Mouse (Mus musculus): ENCODE results near the gene Slc5a2. TPM values are rescaled to one million over a fixed set of nuclear protein-coding genes. Genes with fewer than 3 reads are reported as not detected.

Gene Slc5a2
- 0.09 and 0.13 TPM in 2 replicates for polyA plus RNA-seq (2012; rRNA removed)

DNA sequence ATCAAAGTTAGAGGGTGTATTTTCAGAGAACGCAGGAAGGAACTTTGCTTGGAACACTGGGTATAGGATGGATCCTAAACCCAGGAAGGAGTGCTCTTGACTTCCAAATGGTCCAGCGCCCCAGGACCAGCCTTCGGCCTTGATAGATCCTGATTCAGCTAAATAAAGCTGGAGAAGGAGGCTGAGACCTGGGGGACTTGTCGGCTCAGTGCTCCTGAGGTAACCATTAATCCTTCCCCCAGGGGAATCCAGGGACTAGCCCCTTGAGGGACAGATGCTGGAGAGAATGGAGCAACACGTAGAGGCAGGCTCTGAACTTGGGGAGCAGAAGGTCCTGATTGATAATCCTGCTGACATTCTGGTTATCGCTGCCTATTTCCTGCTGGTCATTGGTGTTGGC, at the start of gene Slc5a2:
Gene Slc5a2, plus strand, starts transcription at position 247 of the 400 bp plus-strand sequence.

DNA sequence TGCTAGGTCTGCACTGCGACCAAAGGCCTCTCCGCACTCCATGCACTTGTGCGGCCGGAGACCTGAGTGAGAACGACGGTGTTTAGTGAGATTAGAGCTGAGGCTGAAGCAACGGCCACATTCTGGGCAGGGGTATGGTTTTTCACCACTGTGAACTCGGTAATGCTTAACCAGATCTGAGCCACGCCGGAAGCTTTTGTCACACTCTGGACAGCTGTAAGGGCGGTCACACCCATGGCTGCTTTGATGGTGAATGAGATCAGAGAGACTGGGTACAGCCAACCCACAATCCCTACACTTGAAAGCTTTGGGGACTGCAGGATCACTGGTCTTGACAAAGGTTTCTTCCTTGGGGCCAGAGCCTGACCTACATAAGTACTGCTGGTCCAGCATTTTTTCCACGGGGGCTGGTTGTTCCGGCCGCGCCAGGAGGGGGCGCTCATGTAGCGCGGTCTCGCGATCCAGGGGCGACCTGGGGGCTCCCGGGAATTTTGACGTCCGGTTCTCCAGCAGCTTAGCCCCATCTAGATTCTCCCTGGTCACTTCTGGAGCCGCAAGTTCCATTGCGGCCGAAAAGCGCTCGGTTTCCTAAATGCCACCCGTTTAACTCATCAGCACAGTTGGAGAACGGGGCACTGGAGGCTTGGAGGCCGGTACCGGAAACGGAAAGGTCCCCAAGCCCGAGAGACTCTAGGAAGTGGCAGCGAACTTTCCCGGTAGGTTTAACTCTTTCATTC, 28.4 kb upstream of the Slc5a2 start, which contains the start of gene Armc5:
Gene Armc5, plus strand, starts transcription at position 487 of the 737 bp plus-strand sequence.

DNA sequence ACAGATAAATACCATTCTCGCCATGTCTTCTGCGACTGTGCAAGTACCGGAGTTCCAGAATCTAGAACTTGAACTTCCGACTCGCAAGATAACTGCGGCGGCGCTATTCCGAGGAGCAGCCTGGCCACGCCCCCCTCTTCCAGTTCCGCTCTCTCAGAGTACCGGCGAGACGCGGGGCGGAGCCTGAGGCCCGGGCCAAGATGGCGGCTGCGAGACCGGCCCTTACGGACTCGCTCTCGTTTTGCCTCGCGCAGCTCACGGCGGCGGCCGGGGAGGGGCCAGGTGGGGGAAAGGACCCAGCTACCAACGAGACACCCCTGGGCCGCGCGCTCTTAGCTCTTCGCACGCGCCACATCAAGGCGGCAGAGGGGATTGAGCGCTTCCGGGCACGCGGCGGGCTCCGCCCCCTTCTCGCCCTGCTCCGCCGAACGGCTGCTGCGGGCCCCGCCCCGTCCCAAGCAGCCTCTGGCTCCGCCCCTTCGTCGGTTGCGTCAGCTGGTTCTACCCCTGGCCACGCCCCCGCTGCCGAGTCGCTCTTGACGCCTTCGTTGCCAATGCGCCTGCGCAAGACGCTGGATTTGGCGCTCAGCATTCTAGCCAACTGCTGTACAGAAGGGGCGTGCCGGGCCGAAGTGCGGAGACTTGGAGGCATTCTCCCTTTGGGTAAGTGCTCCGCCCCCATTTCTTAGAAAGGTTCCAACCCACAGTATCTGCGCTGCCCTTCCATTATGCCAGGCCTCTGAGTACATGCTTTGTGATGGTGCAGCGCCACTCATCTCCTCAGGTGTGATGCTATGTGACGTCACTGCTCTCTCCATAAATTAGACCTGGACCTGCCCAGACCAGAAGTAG, 27.3 kb upstream of the Slc5a2 start, which contains the start of gene 9130023H24Rik:
Gene 9130023H24Rik, minus strand, starts transcription at position 105 of the 852 bp plus-strand sequence.

DNA sequence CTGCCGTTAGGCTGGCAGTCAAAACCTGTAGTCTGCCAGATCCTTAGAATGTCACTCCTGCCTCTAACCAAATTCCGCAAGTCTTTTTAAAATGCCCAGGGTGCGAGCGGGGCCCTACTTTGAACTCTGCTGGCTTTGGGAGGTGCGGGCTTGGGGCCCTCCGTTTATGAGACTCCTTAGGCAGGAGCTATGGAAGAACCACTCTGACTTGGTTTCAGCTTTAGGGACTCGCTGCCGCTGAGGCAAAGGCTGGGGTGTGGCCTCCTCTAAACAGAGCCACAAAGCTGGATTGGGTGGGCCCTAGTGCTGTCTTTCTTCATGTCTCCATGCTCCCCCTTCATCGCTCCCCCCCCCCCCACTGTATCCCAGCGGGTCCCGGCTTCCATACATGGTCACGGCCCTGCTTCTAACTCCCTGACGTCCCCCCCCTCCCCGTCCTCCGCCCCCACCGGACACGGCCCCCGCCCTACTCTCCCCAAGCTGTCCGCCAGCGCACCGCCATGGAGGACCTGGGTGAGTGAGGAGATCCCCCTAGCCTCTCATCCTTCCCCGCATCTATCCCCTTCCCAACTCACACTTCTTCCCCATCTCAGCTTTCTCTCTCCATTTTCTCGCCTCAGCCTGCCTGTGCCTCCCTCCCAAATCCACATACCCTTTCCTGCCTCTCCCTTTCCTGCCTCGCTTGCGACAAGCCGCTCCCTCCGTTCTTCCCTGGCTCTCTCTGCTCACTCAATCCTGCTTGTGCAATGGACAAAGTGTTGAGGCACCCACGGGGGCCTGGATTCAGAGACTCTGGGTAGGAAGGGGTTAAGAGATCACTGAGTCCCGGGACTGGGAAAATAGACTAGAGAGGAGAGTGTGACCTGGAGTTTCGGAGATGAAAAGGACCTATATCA, 18.7 kb upstream of the Slc5a2 start, which contains the start of gene Tgfb1i1:
Gene Tgfb1i1, plus strand, starts transcription at position 317 of the 896 bp plus-strand sequence.

GRCm38 (mm10) chr7:128297617-128298480, 32.4 kb downstream of the Slc5a2 start, which contains the start of gene BC017158:
BC017158 (minus strand) TSS chr7:128298170.

Other genes starting within 250 kb of the Slc5a2 start
- 1.7 and 3.5 TPM in 2 replicates for gene Itgam, start 203.0 kb upstream of the Slc5a2 start, polyA plus RNA-seq (2012; rRNA removed)
- gene Gm49368, start 203.0 kb upstream of the Slc5a2 start, polyA plus RNA-seq (2012; rRNA removed) = not detected in 2 replicates
- 0.73 and 1.2 TPM in 2 replicates for gene Itgax, start 136.1 kb upstream of the Slc5a2 start, polyA plus RNA-seq (2012; rRNA removed)
- gene Itgad, start 111.3 kb upstream of the Slc5a2 start, polyA plus RNA-seq (2012; rRNA removed) = 0.14 TPM in 1 of 2 replicates, not detected in the other
- 37.8 and 45.1 TPM in 2 replicates for gene Cox6a2, start 59.3 kb upstream of the Slc5a2 start, polyA plus RNA-seq (2012; rRNA removed)
- gene Armc5, start 28.3 kb upstream of the Slc5a2 start, polyA plus RNA-seq (2012; rRNA removed) = 17.6 and 23.9 TPM in 2 replicates
- 0.51 and 0.58 TPM in 2 replicates for gene 9130023H24Rik, start 27.6 kb upstream of the Slc5a2 start, polyA plus RNA-seq (2012; rRNA removed)
- 93.6 and 96.8 TPM in 2 replicates for gene Tgfb1i1, start 18.8 kb upstream of the Slc5a2 start, polyA plus RNA-seq (2012; rRNA removed)
- gene BC017158, start 32.5 kb downstream of the Slc5a2 start, polyA plus RNA-seq (2012; rRNA removed) = 23.2 and 25.4 TPM in 2 replicates
- gene Rgs10, start 153.1 kb downstream of the Slc5a2 start, polyA plus RNA-seq (2012; rRNA removed) = 6.9 and 9.9 TPM in 2 replicates
- 6.2 and 6.8 TPM in 2 replicates for gene Tial1, start 196.1 kb downstream of the Slc5a2 start, polyA plus RNA-seq (2012; rRNA removed)

All from stomach, adult 2 months (tissue).